Mouse (Mus musculus): ENCODE results near the gene Gm9844.

DNA sequence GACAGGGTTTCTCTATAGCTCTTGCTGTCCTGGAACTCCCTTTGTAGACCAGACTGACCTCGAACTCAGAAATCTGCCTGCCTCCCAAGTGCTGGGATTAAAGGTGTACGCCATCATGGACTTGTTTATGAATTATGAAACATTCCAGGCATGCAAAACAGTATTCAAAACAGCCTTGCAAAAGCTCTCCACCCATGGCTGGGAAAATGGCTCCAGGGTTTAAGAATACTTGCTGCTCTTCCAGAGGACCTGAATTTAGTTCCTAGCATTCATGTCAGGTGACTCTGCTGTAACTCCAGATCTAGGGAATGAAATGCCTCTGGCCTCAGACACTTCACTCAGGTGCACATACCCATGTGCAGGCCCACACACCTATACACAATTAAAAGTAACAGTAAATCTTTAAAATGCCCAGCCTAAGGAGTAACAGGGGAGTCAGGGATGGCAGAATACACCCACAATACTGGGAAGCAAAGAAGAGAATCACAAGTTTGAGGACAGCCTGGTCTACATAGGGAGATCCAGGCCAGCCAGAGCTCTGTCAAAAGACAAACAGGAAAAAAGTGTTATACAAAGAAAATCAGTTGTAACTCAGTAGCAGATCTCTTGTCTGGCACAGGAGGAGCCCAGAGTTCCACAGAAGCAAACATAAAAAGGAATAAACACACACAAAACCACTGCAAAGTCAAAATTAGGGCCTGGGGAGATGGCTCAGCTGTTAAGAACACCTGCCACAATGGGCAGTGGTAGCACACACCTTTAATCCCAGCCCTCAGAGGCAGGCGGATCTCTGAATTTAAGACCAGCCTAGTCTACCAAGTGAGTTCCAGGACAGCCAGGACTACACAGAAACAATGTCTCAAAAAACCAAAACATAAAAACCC lies 29.5 kb downstream of the Gm9844 start:
- TF ChIP-seq POLR2A (IDR thresholded peaks at IDR 0.05; ENCODE audit: low read depth, low read length) = peak; percentile 6
- no peak for TF ChIP-seq CTCF (IDR thresholded peaks at IDR 0.05; ENCODE audit: borderline replicate concordance, insufficient read depth, low read length)
